Mouse (Mus musculus) T-helper 2 cell (primary cell): ENCODE results near the gene Gls.

Experiments
- in situ Hi-C: fragments of 300-600 bp; cut with MboI, MseI; formaldehyde crosslinking; loops from one replicate; pipeline ENCODE4 v1.15.1; 2025; ENCODE audit warnings: high pct_unique_total_duplicates

Gls gene

GRCm38 (mm10) chr1:52233143-52233713 is at the start of gene Gls:
Gene Gls, minus strand, starts transcription at chr1:52233232.
- in situ Hi-C loops = no loop called here

GRCm38 (mm10) chr1:52279831-52280595 is 47.0 kb upstream of the Gls start:
- in situ Hi-C loops = no loop called here

GRCm38 (mm10) chr1:52279331-52279730 is 46.3 kb upstream of the Gls start:
- in situ Hi-C loops = no loop called here

GRCm38 (mm10) chr1:52278073-52278472 is 45.0 kb upstream of the Gls start:
- in situ Hi-C loops = no loop called here

GRCm38 (mm10) chr1:52274210-52274609 is 41.2 kb upstream of the Gls start:
- in situ Hi-C loops = no loop called here

GRCm38 (mm10) chr1:52272018-52272678 is 39.1 kb upstream of the Gls start:
- in situ Hi-C loops = no loop called here

GRCm38 (mm10) chr1:52270354-52270753 is 37.3 kb upstream of the Gls start:
- in situ Hi-C loops = no loop called here

GRCm38 (mm10) chr1:52269596-52269995 is 36.6 kb upstream of the Gls start:
- in situ Hi-C loops = no loop called here

GRCm38 (mm10) chr1:52268006-52268405 is 35.0 kb upstream of the Gls start:
- in situ Hi-C loops = no loop called here

- in situ Hi-C loops = no loop called here
These were observed 34.6 kb upstream of the Gls start for GRCm38 (mm10) chr1:52267606-52268005.

- in situ Hi-C loops = no loop called here
These were observed 33.0 kb upstream of the Gls start for GRCm38 (mm10) chr1:52265886-52266516.

GRCm38 (mm10) chr1:52264290-52264689 is 31.3 kb upstream of the Gls start:
- in situ Hi-C loops = no loop called here

GRCm38 (mm10) chr1:52260354-52261090 is 27.5 kb upstream of the Gls start:
- in situ Hi-C loops = no loop called here

GRCm38 (mm10) chr1:52258006-52258749 is 25.1 kb upstream of the Gls start:
- in situ Hi-C loops = no loop called here

GRCm38 (mm10) chr1:52256916-52257315 is 23.9 kb upstream of the Gls start:
- in situ Hi-C loops = no loop called here

GRCm38 (mm10) chr1:52256194-52256593 is 23.2 kb upstream of the Gls start:
- in situ Hi-C loops = no loop called here

GRCm38 (mm10) chr1:52254411-52254810 is 21.4 kb upstream of the Gls start:
- in situ Hi-C loops = no loop called here

GRCm38 (mm10) chr1:52253386-52253785 is 20.4 kb upstream of the Gls start:
- in situ Hi-C loops = no loop called here

- in situ Hi-C loops = no loop called here
These were observed 19.4 kb upstream of the Gls start for GRCm38 (mm10) chr1:52252447-52252846.

GRCm38 (mm10) chr1:52251038-52251735 is 18.2 kb upstream of the Gls start:
- in situ Hi-C loops = no loop called here
